Mouse (Mus musculus): ENCODE measurements around the gene Gpr135.

GRCm38 (mm10) chr12:72102776-72103175 is 31.9 kb upstream of the Gpr135 start:
- TF ChIP-seq POLR2A (IDR thresholded peaks at IDR 0.05; ENCODE audit: control insufficient read depth in 1 of 2, insufficient read depth in 1 of 2, low read depth in 1 of 2, low read length in 2 of 2, poor library complexity in 1 of 2): no peak
- TF ChIP-seq CTCF (IDR thresholded peaks at IDR 0.05 in 2 of 3, conservative IDR thresholded peaks at IDR 0.05 in 1 of 3; ENCODE audit: control insufficient read depth in 1 of 3, insufficient read depth in 1 of 3, low read depth in 2 of 3, low read length in 3 of 3, poor library complexity in 1 of 3, severe bottlenecking in 1 of 3): no peak
- no peak for TF ChIP-seq BHLHE40 (IDR thresholded peaks at IDR 0.05; ENCODE audit: borderline replicate concordance, low read depth, low read length)
- TF ChIP-seq NRF1 (IDR thresholded peaks at IDR 0.05; ENCODE audit: insufficient read depth, low read depth, low read length, poor library complexity, severe bottlenecking): no peak
- TF ChIP-seq TBP (IDR thresholded peaks at IDR 0.05; ENCODE audit: low read depth, low read length): no peak
- no peak for TF ChIP-seq ZMIZ1 (IDR thresholded peaks at IDR 0.05; ENCODE audit: low read depth, low read length)
- TF ChIP-seq SMC3 (IDR thresholded peaks at IDR 0.05; ENCODE audit: low read depth, low read length): no peak
- TF ChIP-seq ZNF384 (IDR thresholded peaks at IDR 0.05; ENCODE audit: low read depth, low read length): no peak
- no peak for TF ChIP-seq TCF12 (IDR thresholded peaks at IDR 0.05; ENCODE audit: low read depth, low read length)

All from MEL (cell line).